Mouse (Mus musculus) activated CD4-positive, CD25-positive, alpha-beta regulatory T cell (primary cell): ENCODE measurements around the gene Tsr3. TPM values are rescaled to one million over a fixed set of nuclear protein-coding genes. Genes with fewer than 3 reads are reported as not detected.

Experiments used
- polyA plus RNA-seq, 2 experiments: library from polyadenylated mRNA; unstranded; fragments of 100-300 nt; shearing (Covaris generic); gene quantifications; one replicate each; pipeline ENCODE4 v1.2.1; 2017

Tsr3 gene
- 10 to 100 TPM; 65.0 to 68.1 TPM for polyA plus RNA-seq

GRCm38 (mm10) chr17:25239695-25240636 lies at the start of gene Tsr3, which contains the start of gene Gnptg:
Gene Tsr3, plus strand, starts transcription at chr17:25240170.
Gene Gnptg, minus strand, starts transcription at chr17:25240124.

GRCm38 (mm10) chr17:25256140-25256754 lies 16.3 kb downstream of the Tsr3 start, which contains the start of gene Baiap3:
Gene Baiap3, minus strand, starts transcription at chr17:25256364.

GRCm38 (mm10) chr17:25274571-25275346 lies 34.8 kb downstream of the Tsr3 start, which contains the start of gene Ube2i:
Gene Ube2i, minus strand, starts transcription at chr17:25274622.

Other genes starting within 250 kb of the Tsr3 start
- 10 to 100 TPM in 1 of 2 experiments, 1 to 10 TPM in 1; 7.4 to 11.0 TPM for gene Cramp1l, start 224.4 kb upstream of the Tsr3 start, polyA plus RNA-seq
- gene Ift140, start 224.1 kb upstream of the Tsr3 start, polyA plus RNA-seq: 10 to 100 TPM; 13.6 to 14.1 TPM
- gene Tmem204, start 156.6 kb upstream of the Tsr3 start, polyA plus RNA-seq: 1 to 10 TPM in 1 of 2 experiments, under 1 TPM in 1; 0.91 to 1.0 TPM
- 10 to 100 TPM; 18.6 to 21.5 TPM for gene Telo2, start 124.2 kb upstream of the Tsr3 start, polyA plus RNA-seq
- under 1 TPM in 1 of 2 experiments, not detected in 1; 0.33 TPM for gene Ptx4, start 119.4 kb upstream of the Tsr3 start, polyA plus RNA-seq
- 10 to 100 TPM; 26.5 to 27.8 TPM for gene Clcn7, start 106.8 kb upstream of the Tsr3 start, polyA plus RNA-seq
- under 1 TPM in 1 of 2 experiments, not detected in 1; 0.14 TPM for gene Ccdc154, start 77.7 kb upstream of the Tsr3 start, polyA plus RNA-seq
- not detected for gene Gm38655, start 64.7 kb upstream of the Tsr3 start, polyA plus RNA-seq
- 10 to 100 TPM; 21.9 to 25.9 TPM for gene BC003965, start 55.6 kb upstream of the Tsr3 start, polyA plus RNA-seq
- 10 to 100 TPM; 15.9 to 31.9 TPM for gene Unkl, start 51.8 kb upstream of the Tsr3 start, polyA plus RNA-seq
- 100 to 1,000 TPM in 1 of 2 experiments, 10 to 100 TPM in 1; 78.6 to 103 TPM for gene Gnptg, start within 50 bp of the Tsr3 start, polyA plus RNA-seq
- gene Baiap3, start 16.2 kb downstream of the Tsr3 start, polyA plus RNA-seq: 10 to 100 TPM; 19.7 to 99.3 TPM
- gene Ube2i, start 34.5 kb downstream of the Tsr3 start, polyA plus RNA-seq: 100 to 1,000 TPM; 545 to 561 TPM
- gene Prss34, start 58.2 kb downstream of the Tsr3 start, polyA plus RNA-seq: not detected
- gene Prss28, start 68.5 kb downstream of the Tsr3 start, polyA plus RNA-seq: not detected
- not detected for gene Prss29, start 78.5 kb downstream of the Tsr3 start, polyA plus RNA-seq
- under 1 TPM; 0.14 to 0.34 TPM for gene Tpsab1, start 105.4 kb downstream of the Tsr3 start, polyA plus RNA-seq
- gene Tpsb2, start 126.1 kb downstream of the Tsr3 start, polyA plus RNA-seq: 1 to 10 TPM in 1 of 2 experiments, not detected in 1; 1.2 TPM
- not detected for gene Tpsg1, start 129.1 kb downstream of the Tsr3 start, polyA plus RNA-seq
- not detected for gene Cacna1h, start 193.6 kb downstream of the Tsr3 start, polyA plus RNA-seq
- not detected for gene Tekt4, start 214.4 kb downstream of the Tsr3 start, polyA plus RNA-seq